Mouse (Mus musculus) heart, embryonic 14.5 days (tissue): Measurements from ENCODE around the gene Vamp2. TPM values are rescaled to one million over a fixed set of nuclear protein-coding genes. Genes with fewer than 3 reads are reported as not detected.

Experiments
- ATAC-seq: fragments of 200-750 bp; cut with Nextera tagmentation; 2 replicates; pipeline ENCODE4 v1.8.0; 2017; ENCODE audit warnings: low read depth, moderate TSS enrichment; ENCODE audit not compliant: insufficient number of reproducible peaks, insufficient read depth, low FRiP score
- H3K27ac ChIP-seq, 2 experiments: fragments of 200-500 bp in 1 of 2; fragments of 300-500 bp in 1 of 2; sonication (generic) in 1 of 2; replicated peaks in 1 of 2; 2 replicates each; pipeline ENCODE4 v1.5.1; 2012 to 2014; ENCODE audit warnings: low read depth in 2 of 2, low read length in 2 of 2, control low read depth in 1 of 2, mild to moderate bottlenecking in 1 of 2, mixed read lengths in 1 of 2; ENCODE audit not compliant: control insufficient read depth in 1 of 2, insufficient read depth in 1 of 2
- H3K27me3 ChIP-seq: fragments of 300-500 bp; sonication (generic); 2 replicates; pipeline ENCODE4 v1.6.1; 2014; ENCODE audit warnings: mild to moderate bottlenecking, low read length, control low read depth; ENCODE audit not compliant: control insufficient read depth, insufficient read depth
- H3K36me3 ChIP-seq: fragments of 300-500 bp; sonication (generic); 2 replicates; pipeline ENCODE4 v1.6.1; 2014; ENCODE audit warnings: mild to moderate bottlenecking, control low read depth, low read length, mixed read lengths; ENCODE audit not compliant: control insufficient read depth, insufficient read depth
- H3K4me1 ChIP-seq, 2 experiments: fragments of 200-500 bp in 1 of 2; fragments of 300-500 bp in 1 of 2; sonication (generic) in 1 of 2; 2 replicates each; pipeline ENCODE4 v1.6.1; 2012 to 2014; ENCODE audit warnings: low read length in 2 of 2, control low read depth in 1 of 2, mixed read lengths in 1 of 2; ENCODE audit not compliant: control insufficient read depth in 2 of 2, insufficient read depth in 2 of 2
- H3K4me2 ChIP-seq: fragments of 300-500 bp; sonication (generic); 2 replicates; pipeline ENCODE4 v1.6.1; 2014; ENCODE audit warnings: mild to moderate bottlenecking, low read length
- H3K4me3 ChIP-seq, 2 experiments: fragments of 200-500 bp in 1 of 2; fragments of 300-500 bp in 1 of 2; sonication (generic) in 1 of 2; 2 replicates each; pipeline ENCODE4 v1.5.1; 2012 to 2014; ENCODE audit warnings: low read length in 2 of 2, mild to moderate bottlenecking in 2 of 2, control low read depth in 1 of 2, low read depth in 1 of 2, moderate library complexity in 1 of 2; ENCODE audit not compliant: control insufficient read depth in 1 of 2, insufficient read depth in 1 of 2
- H3K9ac ChIP-seq: fragments of 300-500 bp; sonication (generic); 2 replicates; pipeline ENCODE4 v1.6.1; 2014; ENCODE audit warnings: mild to moderate bottlenecking, low read length
- H3K9me3 ChIP-seq: fragments of 300-500 bp; sonication (generic); 2 replicates; pipeline ENCODE4 v1.6.1; 2016; ENCODE audit warnings: low read length, control low read depth; ENCODE audit not compliant: control insufficient read depth
- WGBS: fragments of 180-500 bp; shearing (Covaris S2); extraction: QIAGEN DNeasy Blood & Tissue Kit; methylation state at CpG from one replicate; pipeline ENCODE4 v1.1.7; 2014; 5-methylcytosine and 5-hydroxymethylcytosine counted together
- polyA plus RNA-seq: library from polyadenylated mRNA; unstranded; fragments of >200 nt; fragmentation: Nextera tagmentation; extraction: Ambion mirVana; gene quantifications from 2 replicates; pipeline ENCODE4 v1.2.1, GENCODE M21; 2014

The Vamp2 gene
- polyA plus RNA-seq, 1 experiment from 2014 or later: 93.9 TPM

GRCm38 (mm10) chr11:69066163-69066861 lies 22.0 kb upstream of the Vamp2 start:
- Histone ChIP-seq H3K4me1 (peaks cover 19 to 37% of the 10 kb centered on the region in 2 experiments), H3K36me3 (no peaks in the 10 kb centered on the region), H3K9ac (peak overlapping the region; percentile 71), H3K4me2 (peak overlapping the region; percentile 82), H3K27ac (peak overlapping the region in 1 of 2 experiments; percentile 80; a peak in 1 of 4 replicates), H3K27me3 (no peaks in the 10 kb centered on the region), H3K9me3 (no peaks in the 10 kb centered on the region), H3K4me3 (peak overlapping the region; percentile 29 to 39)
- 2% methylated on average over 29 of the region's 29 CpGs for WGBS
- ATAC-seq: no peak

GRCm38 (mm10) chr11:69066956-69067355 lies 21.3 kb upstream of the Vamp2 start:
- Histone ChIP-seq H3K27ac (peak overlapping the region; percentile 80 to 83), H3K9me3 (no peaks in the 10 kb centered on the region), H3K27me3 (no peaks in the 10 kb centered on the region), H3K4me1 (peaks cover 17 to 32% of the 10 kb centered on the region in 2 experiments), H3K4me3 (peak overlapping the region in 1 of 2 experiments; percentile 39; a peak in 2 of 4 replicates), H3K36me3 (no peaks in the 10 kb centered on the region), H3K4me2 (peak overlapping the region; percentile 82), H3K9ac (peak overlapping the region; percentile 71)
- no peak for ATAC-seq
- 2% methylated on average over 8 of the region's 8 CpGs for WGBS

- Histone ChIP-seq H3K9me3 (no peaks in the 10 kb centered on the region), H3K4me1 (peaks cover 17 to 36% of the 10 kb centered on the region in 2 experiments), H3K27ac (peak overlapping the region; percentile 80 to 83), H3K36me3 (no peaks in the 10 kb centered on the region), H3K9ac (peak overlapping the region; percentile 35), H3K4me2 (peak overlapping the region; percentile 82), H3K4me3 (peak overlapping the region in 1 of 2 experiments; percentile 17; a peak in 1 of 4 replicates), H3K27me3 (no peaks in the 10 kb centered on the region)
- ATAC-seq: no peak
- WGBS: 5% methylated on average over 6 of the region's 6 CpGs
Measured at GRCm38 (mm10) chr11:69067601-69068000, 20.7 kb upstream of the Vamp2 start.

- Histone ChIP-seq H3K9me3 (no peaks in the 10 kb centered on the region), H3K4me1 (peaks cover 17 to 32% of the 10 kb centered on the region in 2 experiments), H3K9ac (peak overlapping the region; percentile 86), H3K4me3 (peak overlapping the region; percentile 58 to 62), H3K27ac (peak overlapping the region; percentile 83 to 84), H3K27me3 (no peaks in the 10 kb centered on the region), H3K36me3 (no peaks in the 10 kb centered on the region), H3K4me2 (peak overlapping the region; percentile 74)
- ATAC-seq: no peak
- WGBS: 1% methylated on average over 13 of the region's 13 CpGs
Measured at GRCm38 (mm10) chr11:69070093-69070492, 18.2 kb upstream of the Vamp2 start.

- H3K36me3 ChIP-seq: no peaks in the 10 kb centered on the region
- no peaks in the 10 kb centered on the region for H3K9me3 ChIP-seq
- H3K9ac ChIP-seq: peak within 1 kb of the TSS; percentile 86
- WGBS: under 1% methylated on average over 47 of the region's 47 CpGs
- peak; percentile 88 for ATAC-seq
- H3K4me2 ChIP-seq: peak within 1 kb of the TSS; percentile 74
- peak within 1 kb of the TSS; percentile 83 to 84 for H3K27ac ChIP-seq
- no peaks in the 10 kb centered on the region for H3K27me3 ChIP-seq
- H3K4me3 ChIP-seq: peak within 1 kb of the TSS; percentile 58 to 62
- peaks cover 17 to 32% of the 10 kb centered on the region in 2 experiments for H3K4me1 ChIP-seq
Measured at GRCm38 (mm10) chr11:69070590-69071222, 17.6 kb upstream of the Vamp2 start, which contains the start of gene Tmem107. Gene Tmem107, plus strand, starts transcription at chr11:69070806.

- Histone ChIP-seq H3K27me3 (no peaks in the 10 kb centered on the region), H3K4me2 (peak overlapping the region; percentile 74), H3K27ac (peak overlapping the region; percentile 4 to 84; a peak in 3 of 4 replicates), H3K9ac (peak overlapping the region; percentile 86), H3K4me1 (peaks cover 15 to 32% of the 10 kb centered on the region in 2 experiments), H3K36me3 (no peaks in the 10 kb centered on the region), H3K4me3 (peak overlapping the region; percentile 58 to 62), H3K9me3 (no peaks in the 10 kb centered on the region)
- no peak for ATAC-seq
- WGBS: 26% methylated on average over 9 of the region's 9 CpGs
Measured at GRCm38 (mm10) chr11:69071262-69071661, 17.0 kb upstream of the Vamp2 start.

- Histone ChIP-seq H3K4me3 (peak overlapping the region in 1 of 2 experiments; percentile 31; a peak in 1 of 4 replicates), H3K27ac (peak overlapping the region in 1 of 2 experiments; percentile 83; a peak in 1 of 4 replicates), H3K9ac (peak overlapping the region; percentile 75), H3K9me3 (no peaks in the 10 kb centered on the region), H3K36me3 (no peaks in the 10 kb centered on the region), H3K27me3 (no peaks in the 10 kb centered on the region), H3K4me2 (peak overlapping the region; percentile 69), H3K4me1 (peaks cover 8 to 24% of the 10 kb centered on the region in 2 experiments)
- WGBS: 81% methylated on average over 11 of the region's 11 CpGs
- ATAC-seq: no peak
Measured at GRCm38 (mm10) chr11:69072234-69072633, 16.1 kb upstream of the Vamp2 start.
